Mouse (Mus musculus) spleen, postnatal 14 days (tissue): ENCODE data around the gene Rmnd1.

ENCODE experiments used
- DNase-seq, 2 experiments: peaks; one replicate each; pipeline ENCODE4 v3.0.0; 2021 to 2022; ENCODE audit warnings: low spot score in 2 of 2

Rmnd1 gene

DNA sequence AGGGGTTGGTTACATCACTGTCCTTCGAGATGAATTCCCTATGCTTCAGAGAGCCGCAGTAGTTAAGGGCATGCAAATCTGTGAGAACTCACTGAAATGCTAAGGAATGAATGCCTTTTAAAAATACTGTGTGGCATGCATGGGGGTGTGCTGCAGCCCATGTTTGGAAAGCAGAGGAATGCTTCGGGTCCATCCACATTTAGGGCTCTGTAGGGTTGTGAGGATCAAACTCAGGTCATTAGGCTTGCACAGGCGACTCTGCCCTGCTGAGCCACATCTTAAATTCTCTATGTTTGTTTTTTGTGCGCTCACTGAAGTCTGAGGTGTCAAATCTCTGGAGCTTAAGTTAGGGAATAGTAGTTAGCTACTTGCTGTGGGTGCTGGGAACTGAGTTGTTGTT lies 41.1 kb downstream of the Rmnd1 start:
- DNase-seq: no peak

DNA sequence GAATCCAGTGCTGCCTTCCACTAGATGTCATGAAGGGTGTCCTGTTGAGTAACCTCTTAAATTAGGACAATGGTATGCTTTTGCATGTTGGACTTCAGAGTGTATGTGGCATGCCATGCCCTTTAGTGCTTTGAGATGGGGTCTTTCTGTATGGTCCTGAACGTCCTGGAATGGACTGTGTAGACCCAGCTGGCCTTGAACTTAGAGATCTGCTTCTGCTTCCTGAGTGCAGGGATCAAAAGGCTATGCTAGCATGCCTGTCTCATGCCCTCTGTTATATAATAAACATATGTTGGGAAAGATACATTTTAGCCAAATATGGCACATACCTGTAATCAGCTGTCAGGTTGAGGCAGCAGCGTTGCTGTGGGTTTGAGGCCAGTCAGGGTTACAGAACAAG lies 41.6 kb downstream of the Rmnd1 start:
- DNase-seq: no peak

DNA sequence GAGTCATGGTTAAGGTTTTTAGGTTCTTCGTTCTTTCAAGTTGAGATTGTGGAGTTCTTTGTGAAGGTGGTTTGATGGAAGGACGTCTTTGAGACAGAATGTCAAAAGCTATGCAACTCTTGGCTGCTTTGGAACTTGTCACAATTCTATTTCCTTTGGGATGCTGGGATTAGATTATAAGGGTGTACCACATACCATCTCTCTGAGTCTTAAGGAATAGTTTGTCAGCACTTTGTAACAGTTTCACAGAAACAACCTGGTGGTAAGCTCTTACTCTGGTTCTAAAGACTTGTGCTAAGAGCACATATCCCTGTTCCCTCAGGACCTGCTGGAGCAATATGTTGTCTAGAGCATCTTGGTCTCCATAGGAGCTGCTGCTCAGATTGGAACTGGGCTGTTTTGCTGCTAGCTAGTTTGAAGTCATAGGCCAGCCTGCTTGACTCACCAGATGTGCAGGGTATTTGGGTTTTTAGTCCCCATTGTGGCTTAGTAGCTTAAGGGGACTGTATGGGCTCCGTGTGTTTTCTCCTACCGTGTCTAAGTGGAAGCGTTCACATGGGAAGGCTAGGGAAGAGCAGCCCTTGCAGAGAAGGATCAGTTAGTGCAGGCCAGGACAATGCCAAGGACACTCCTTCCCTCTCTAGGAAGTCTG lies 42.6 kb downstream of the Rmnd1 start:
- DNase-seq: no peak

DNA sequence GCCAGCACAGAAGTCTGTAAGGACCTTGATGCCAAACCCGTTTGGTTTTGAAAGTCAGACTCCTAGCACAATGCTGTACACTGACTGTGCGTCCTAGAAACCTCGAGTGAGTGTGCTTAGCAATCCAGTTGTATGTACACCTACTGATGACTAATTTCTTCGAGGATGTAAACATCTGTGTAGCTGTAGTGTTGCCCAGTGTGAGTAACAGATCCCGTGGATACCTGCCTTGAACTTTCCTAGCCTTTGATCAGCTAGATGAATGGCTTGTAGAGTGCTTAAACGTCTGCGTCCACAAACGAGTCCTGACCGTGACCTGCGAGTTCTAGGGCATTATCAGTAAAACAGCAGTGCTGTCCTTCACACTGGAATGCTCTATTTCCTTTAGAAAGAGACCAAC lies 43.2 kb downstream of the Rmnd1 start:
- no peak for DNase-seq

DNA sequence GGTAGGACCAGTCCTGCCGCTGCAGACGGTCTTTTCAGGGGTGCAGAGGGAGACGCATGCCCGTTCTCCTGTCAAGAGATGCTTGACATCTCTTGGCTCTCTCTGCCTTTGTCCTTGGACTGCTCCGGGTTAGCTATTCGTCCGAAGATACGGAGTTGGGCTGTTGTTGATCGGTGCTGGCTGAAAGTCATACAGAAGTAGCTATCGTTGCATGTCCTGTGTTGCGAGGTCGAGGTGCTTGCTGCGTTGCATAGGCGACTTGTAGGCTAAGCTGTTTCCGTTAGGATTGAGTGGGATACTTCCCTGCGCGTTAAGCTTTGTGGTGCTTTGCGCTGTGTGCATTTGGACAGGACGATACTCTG lies 43.8 kb downstream of the Rmnd1 start:
- DNase-seq: no peak

DNA sequence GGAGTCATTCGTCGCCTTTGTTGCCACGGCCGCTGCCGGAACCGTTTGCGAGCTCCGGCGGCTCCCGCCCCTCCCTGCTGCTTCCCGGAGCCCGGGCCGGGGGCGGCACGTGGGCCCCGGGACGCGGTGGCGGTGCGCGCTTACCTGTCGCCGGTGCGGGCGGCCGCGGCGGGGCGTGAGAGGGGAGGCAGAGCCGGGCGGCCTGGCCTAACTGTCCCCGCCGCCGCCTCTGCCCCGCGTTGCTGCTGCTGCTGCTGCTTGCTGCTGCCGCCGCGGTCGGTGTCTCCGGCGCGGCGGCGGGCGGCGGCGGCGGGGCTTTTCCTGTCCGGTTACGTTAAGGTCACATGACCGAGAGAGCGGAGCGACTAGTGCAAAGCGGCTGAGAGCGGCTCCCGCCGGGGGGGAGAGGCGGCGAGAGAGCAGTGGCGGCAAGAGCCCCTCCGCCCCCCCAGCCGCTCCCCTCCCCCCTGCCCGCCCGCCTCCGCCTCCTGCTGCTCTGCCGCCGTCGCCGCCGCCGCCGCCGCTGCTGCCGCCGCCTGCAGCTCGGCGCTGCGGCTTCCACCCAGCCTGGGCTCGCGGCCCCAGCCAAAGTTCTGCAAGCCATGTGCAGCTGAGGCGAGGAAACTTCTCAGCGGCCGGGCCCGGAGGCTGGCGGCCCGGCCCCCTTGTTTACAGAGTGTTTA lies 44.3 kb downstream of the Rmnd1 start, which contains the start of gene Zbtb2:
TSS of gene Zbtb2 (minus strand) at position 408 of the 683 bp plus-strand sequence.
- DNase-seq: peak; percentile 39 to 56

DNA sequence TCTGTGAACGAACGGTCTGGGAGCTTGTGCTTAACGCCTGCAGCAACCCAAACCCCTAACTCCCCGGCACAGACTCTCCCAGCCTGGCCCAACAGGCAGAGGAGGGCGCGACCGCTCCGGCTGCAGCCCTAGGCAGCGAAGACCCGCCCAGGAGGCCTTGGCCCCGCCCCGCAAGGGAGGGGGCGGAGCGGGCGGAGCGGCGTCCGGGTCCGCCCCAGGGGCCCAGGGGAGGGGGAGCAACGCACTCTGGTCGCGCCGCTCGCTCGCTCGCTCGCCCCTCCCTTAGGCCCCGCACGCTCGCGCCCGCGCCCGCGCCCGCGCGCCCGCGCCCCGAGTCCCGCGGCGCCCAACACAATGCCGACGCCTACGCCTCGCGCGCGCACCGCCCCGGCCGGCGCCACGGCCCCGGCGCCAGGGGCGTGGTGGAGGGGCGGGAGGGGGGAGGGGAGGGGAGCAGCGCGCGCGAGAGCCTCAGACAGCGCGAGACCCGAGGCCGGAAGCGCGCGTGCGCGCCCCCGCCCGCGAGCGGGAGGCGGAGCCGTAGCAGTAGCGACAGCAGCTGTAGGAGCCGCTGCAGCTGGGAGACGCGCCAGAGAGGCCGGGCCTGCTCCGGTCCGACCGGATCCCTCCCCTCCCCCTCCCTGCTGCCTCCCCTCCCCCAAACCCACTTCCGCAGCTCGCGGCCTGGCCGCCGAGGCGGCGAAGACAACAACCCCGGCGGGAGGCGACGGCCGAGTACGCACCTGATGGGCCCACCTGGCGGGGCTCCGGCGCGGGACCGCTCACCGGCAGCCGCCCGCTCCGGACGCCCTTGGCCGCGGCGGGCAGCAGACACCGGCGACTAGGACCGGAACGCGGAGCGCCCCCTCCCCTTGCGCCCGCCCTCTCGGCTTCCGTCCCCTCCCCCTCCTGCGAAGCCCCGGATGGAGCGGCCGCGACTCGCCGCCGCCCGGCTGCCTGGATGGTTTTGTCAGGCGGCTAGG lies 45.3 kb downstream of the Rmnd1 start:
- peak; percentile 86 to 90 for DNase-seq

DNA sequence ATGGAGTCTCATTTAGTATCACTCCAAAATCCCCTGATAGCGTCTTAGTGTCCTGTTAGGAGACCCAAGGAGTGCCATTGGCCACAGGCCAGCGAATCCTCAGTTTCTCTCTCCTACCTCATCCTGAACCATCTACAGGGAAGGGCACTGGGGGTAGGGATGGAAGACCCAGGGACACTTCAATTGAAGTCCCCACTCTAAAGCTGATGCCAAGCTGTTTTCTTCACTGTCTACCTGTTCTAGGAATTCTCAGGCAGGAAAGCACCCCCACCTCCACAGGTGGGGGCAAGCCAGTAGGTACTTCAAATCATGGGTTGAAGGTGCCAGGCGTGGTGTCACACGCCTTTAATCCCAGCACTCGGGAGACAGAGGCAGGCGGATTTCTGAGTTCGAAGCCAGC lies 47.9 kb downstream of the Rmnd1 start:
- DNase-seq: no peak

DNA sequence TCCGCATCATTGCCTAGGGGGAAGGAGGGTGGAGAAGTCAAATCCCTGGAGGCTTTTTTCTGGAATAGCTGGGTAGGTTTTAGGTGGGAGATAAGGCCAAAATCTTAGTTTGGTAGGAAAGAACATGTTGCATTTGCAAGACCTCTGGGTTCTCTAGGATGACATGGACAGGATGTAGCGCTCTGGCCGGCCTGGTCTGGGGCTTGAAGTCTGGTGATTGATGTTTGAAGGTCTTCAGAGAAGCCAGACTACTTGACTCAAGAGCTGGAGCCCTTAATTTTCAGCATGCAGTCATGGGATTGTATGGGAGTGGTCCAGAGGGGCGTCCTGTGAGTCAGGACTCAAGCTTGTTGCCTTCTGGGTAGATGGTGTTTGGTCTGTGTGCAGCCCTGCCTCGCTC lies 51.4 kb downstream of the Rmnd1 start:
- DNase-seq: no peak

DNA sequence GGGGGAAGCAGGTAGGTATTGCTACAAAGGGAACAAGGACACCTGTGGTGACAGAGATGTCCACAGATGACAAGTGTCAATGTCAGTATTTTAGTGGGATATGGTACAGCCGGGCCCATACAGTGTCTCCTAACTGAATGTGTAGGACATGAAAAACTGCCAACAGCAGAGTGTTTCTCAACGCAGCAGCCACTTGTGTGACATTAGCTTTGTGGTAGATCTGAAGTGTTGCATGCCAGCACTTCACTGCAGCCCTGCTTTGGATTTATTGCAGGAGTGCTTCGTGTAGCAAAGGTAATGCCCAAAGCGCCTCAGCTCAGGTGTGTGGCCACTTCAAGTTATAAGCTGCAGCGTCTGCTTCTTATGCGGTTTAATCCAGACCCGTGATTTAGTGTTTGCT lies 55.3 kb downstream of the Rmnd1 start:
- DNase-seq: no peak

DNA sequence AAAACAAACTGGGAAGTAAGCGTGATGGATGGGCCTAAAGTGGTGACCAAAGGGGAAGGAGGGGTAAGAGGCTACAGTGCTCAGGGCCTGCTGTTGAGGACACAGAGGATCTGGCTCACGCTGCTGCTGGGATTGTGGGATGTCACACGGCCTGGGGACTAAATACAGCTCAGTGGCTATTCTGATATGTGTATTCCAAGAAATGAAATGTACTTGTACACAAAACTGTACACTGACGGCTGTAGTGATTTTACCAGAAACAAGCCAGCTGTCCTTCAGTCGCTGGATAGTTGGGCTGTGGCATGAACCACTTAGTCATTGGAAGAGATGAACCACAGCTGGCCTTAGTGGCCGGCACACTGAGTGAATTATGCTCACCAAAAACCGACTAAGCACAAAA lies 55.7 kb downstream of the Rmnd1 start:
- DNase-seq: no peak

DNA sequence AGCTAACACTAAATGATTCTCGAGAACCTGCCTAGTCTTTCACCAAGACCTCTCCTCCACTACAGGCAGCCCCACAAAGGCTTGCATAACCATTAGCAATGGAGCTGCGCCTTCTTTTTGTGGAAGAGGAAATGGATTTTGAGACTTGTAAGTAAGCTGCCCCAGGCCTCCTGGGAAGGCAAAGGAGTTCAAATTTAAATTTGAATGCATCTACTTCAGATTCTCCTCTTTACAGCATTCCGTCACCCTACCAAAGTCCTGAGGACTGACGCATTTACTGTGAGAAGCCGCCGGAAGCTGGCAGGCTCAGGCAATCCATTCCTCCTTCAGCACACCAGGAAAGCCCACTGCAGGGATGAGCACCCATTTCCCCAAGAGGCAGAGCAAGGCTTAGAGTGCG lies 56.9 kb downstream of the Rmnd1 start:
- DNase-seq: no peak

DNA sequence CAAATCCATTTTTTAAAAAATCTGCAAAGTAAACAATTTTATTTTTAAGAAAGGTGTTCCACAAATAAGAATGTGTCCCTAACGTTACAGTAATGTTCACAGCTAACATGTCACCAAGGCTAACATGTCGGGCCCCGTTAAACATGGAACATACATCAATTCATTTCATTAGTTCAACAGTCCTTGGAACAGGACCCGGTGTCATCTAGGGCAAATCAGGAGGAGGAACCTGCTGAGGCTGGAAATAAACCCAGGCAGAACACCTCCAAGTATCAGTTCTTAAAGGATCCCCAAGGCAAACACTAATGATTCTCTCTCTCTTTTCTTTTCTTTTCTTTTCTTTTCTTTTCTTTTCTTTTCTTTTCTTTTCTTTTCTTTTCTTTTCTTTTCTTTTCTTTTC lies 57.5 kb downstream of the Rmnd1 start:
- DNase-seq: no peak

DNA sequence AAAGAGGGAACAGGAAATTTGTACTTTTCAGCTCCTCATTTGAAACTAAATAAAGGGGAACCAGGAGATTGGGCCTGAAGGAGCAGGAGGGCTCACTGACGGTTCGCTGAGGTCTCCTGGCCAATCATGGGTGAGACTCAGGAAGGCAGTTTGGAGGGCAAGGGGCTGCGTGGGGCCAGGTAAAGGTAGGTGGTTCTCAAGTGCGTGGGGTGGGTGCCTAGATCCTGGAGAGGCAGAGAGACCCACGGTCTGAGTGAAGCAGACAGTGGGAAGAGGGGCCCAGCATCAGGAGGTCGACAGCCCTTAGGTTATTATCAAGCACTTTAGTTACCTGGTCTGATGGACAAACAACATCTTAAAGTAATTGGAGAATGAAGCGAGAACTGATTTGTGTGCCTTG lies 57.9 kb downstream of the Rmnd1 start:
- DNase-seq: no peak

DNA sequence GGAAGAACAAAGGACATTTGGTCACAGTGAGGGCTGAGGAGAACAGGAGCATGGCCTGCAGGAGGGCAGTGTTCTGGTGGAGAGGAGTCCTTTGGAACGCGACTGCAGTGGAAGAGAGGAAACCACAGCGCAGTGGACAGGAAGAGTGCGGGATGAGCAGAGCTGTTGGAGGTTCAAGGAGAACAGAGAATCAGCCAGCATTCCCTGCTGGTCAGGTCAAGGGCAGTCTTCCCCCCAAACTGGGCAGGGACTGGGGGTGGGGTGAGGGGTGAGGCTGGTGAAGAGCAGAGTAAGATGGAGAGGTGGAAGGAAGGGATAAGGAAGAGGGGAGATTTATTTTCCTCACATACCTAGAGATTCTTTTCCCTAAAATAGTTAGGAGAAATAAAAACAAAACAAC lies 58.6 kb downstream of the Rmnd1 start:
- DNase-seq: no peak

DNA sequence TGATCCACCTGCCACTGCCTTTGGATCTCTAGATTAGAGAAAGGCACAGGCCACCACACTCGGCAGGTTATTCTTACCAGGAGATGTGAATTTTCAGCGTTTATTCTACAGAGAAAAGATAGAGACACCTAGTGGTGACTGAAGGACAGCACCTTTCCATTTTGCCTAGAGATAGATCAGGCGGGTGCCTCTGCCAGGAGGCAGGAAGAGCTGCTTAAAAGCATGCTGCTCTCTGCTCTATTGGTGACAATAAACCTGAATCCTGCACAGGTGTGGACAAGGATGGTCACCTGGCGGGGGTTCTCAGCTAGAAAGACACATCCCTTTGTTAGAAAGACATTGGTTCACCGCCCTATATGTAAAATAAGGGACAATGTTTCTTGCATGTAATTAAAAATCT lies 60.2 kb downstream of the Rmnd1 start:
- DNase-seq: peak in 1 of 2 experiments; percentile 13

DNA sequence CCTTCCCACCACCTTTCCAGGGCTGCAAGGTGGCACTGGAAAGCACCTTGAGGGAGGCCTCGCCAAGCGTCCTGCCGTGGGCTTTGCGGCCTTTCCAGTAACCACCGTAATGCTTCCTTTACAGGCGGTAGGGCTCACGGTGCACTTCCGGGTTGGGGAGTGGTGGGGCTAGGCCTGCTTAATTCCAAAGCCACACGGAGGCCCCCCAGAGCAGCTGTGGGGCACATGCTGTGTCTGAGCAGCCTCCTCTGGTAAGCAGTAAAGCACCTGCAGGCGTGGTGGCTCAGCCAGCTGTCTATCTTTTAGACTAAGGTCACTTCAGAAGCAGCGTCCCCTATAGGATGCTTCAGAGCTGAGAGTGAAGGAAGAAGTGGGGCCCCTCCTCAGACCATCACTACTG lies 62.1 kb downstream of the Rmnd1 start:
- no peak for DNase-seq

DNA sequence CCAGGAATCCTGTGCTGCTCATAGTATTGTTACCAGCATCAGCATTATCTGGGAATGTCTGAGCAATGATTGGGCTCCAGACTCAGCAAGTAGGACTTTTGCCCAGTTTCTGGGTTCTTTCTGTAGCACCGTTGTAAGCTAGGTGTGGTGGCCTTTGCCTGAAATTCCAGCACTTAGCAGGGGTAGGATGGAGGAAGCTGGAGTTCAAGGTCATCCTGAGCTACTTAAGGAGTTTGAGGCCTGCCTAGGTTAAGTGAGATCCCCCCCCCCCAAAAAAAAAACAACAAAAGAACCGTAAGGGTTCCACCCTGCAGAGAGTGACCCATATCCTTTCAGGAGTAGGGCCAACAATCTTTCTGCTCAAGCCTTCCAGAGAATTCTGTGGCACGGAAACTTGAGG lies 67.6 kb downstream of the Rmnd1 start:
- no peak for DNase-seq

DNA sequence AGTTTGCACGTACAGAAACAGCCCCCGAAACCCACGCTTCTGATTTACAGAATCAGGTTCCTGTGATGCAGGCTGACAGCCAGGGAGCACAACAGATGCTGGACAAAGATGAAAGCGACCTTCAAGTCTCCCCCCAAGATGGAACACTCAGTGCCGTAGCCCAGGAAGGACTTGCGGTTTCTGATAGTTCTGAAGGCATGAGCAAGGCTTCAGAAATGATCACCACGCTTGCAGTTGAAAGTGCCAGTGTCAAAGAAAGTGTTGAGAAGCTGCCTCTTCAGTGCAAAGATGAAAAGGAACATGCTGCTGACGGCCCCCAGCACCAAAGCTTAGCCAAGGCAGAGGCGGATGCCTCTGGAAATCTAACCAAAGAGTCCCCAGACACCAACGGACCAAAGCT lies 74.8 kb downstream of the Rmnd1 start:
- DNase-seq: no peak

DNA sequence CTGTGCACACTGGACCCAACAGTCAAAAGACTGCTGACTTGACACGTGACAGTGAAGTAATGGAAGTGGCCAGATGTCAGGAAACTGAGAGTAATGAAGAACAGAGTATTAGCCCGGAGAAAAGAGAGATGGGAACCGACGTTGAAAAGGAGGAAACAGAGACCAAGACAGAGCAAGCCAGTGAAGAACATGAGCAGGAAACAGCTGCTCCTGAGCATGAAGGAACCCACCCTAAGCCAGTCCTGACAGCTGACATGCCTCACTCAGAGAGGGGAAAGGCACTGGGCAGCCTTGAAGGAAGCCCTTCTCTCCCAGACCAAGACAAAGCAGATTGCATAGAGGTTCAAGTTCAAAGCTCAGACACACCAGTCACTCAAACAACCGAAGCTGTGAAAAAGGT lies 75.5 kb downstream of the Rmnd1 start:
- no peak for DNase-seq

DNA sequence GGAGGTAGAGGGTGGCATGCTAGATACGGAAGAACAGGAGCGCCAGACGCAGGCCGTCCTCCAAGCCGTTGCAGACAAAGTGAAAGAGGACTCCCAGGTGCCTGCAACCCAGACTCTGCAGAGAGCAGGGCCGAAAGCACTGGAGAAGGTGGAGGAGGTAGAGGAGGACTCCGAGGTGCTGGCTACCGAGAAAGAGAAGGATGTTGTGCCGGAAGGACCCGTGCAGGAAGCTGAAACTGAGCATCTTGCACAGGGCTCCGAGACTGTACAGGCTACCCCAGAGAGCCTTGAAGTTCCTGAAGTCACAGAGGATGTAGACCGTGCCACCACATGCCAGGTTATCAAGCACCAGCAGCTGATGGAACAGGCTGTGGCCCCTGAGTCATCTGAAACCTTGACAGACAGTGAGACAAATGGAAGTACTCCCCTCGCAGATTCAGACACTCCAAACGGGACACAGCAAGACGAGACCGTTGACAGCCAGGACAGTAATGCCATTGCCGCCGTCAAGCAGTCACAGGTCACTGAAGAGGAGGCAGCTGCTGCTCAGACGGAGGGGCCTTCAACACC lies 76.2 kb downstream of the Rmnd1 start:
- no peak for DNase-seq
